Mouse (Mus musculus): ENCODE results near the gene Plpp6. TPM values are rescaled to one million over a fixed set of nuclear protein-coding genes. Genes with fewer than 3 reads are reported as not detected.

The Plpp6 gene
- polyA plus RNA-seq, 1 experiment from 2014 or later, result 18.7 TPM

DNA sequence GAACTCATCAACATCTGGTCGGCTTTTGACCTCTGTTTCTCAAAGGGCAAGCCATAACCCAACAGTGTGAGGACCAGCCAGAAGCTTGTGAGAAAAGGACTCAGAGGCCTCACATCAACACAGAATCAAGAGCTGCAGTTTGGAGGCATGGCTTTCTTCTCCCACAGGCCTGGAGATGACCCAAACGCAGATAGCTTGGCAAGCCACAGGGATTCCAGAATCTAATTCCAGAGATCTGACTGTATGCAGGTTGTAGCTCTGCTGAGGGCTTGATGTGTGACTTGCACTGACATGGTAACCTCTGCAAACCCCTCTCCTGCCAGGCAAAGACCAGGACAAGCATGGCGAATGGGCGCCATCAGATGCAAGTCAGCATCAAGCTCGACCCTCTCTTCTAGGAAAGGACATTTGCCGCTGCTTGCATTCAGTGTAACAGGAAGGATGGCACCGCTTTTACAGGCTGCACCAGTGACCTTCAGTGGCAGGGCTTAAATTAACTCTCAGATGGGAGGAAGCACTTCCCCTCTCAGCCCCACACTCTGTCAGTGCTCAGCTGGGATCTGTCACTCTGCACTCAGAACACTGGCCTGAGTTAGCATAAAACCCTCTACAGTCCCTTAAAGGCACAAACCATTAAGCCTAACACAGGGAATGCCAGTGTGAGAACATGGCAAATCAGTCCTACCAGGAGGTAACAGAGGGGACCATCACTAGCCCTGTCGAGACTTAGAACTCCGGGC, 23.4 kb upstream of the Plpp6 start:
- Histone ChIP-seq H3K9me3 (ENCODE audit: control insufficient read depth, low read length) (no peaks in the 10 kb centered on the region), H3K9ac (no peak overlapping the region), H3K4me3 (replicated peaks; ENCODE audit: low read length) (no peak overlapping the region), H3K27ac (no peak overlapping the region), H3K4me2 (replicated peaks) (no peak overlapping the region), H3K4me1 (replicated peaks; ENCODE audit: control insufficient read depth, insufficient read depth, low read length) (no peaks in the 10 kb centered on the region), H3K36me3 (replicated peaks; ENCODE audit: control insufficient read depth, insufficient read depth) (no peaks in the 10 kb centered on the region), H3K27me3 (ENCODE audit: control insufficient read depth, insufficient read depth, low read length) (no peaks in the 10 kb centered on the region)
- ATAC-seq (ENCODE audit: low FRiP score), result no peak
- 70% methylated on average over 9 of the region's 9 CpGs for WGBS
- no peak for DNase-seq (ENCODE audit: low spot score)

DNA sequence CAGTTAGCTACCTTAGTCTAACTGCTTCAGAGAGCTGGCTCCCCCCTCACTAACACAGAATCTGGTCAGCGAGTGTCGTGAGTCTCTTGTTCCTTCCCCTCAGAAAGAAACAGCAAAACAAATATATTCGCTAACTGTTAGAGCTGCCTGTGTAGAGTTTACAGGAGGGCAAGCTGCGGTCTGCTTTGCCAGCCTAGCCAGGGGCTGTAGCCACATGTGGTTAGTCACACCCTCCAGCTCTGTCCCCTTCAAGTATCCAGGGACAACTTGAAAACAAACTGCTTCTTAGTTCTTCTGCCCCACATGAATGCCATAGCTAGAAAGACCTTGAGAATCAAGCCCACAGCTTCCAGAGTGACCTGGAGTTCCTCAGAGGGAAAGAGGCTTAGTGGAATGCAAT, 22.5 kb upstream of the Plpp6 start:
- Histone ChIP-seq H3K27me3 (ENCODE audit: control insufficient read depth, insufficient read depth, low read length) (no peaks in the 10 kb centered on the region), H3K9me3 (ENCODE audit: control insufficient read depth, low read length) (no peaks in the 10 kb centered on the region), H3K4me2 (replicated peaks) (no peak overlapping the region), H3K36me3 (replicated peaks; ENCODE audit: control insufficient read depth, insufficient read depth) (no peaks in the 10 kb centered on the region), H3K9ac (no peak overlapping the region), H3K4me3 (replicated peaks; ENCODE audit: low read length) (no peak overlapping the region), H3K27ac (no peak overlapping the region), H3K4me1 (replicated peaks; ENCODE audit: control insufficient read depth, insufficient read depth, low read length) (no peaks in the 10 kb centered on the region)
- 75% methylated on average over 4 of the region's 4 CpGs for WGBS
- DNase-seq (ENCODE audit: low spot score) (no peak), ATAC-seq (ENCODE audit: low FRiP score) (no peak)

DNA sequence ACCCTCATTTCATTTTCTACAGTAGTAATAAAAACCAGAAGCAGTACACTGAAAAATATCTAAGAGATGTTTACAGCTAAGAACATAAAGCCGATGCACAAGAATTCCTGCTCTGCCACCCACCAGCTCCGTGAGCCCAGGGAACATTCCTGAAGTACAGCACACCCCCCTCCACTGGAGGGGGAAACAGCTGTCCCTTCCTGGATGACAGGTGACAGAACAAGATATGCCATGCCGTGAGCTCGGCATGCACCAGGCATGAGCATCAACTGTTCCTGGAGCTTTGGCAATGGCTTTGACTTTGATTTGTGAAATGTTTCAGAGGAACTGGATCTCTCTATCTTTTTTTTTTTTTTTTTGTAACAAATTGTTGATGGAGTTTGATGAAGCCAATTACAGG, 17.0 kb upstream of the Plpp6 start:
- Histone ChIP-seq H3K27ac (no peak overlapping the region), H3K27me3 (ENCODE audit: control insufficient read depth, insufficient read depth, low read length) (no peaks in the 10 kb centered on the region), H3K9ac (no peak overlapping the region), H3K4me3 (replicated peaks; ENCODE audit: low read length) (no peak overlapping the region), H3K4me1 (replicated peaks; ENCODE audit: control insufficient read depth, insufficient read depth, low read length) (no peaks in the 10 kb centered on the region), H3K9me3 (ENCODE audit: control insufficient read depth, low read length) (no peaks in the 10 kb centered on the region), H3K4me2 (replicated peaks) (no peak overlapping the region), H3K36me3 (replicated peaks; ENCODE audit: control insufficient read depth, insufficient read depth) (no peaks in the 10 kb centered on the region)
- ATAC-seq (ENCODE audit: low FRiP score), result no peak
- WGBS, result 69% methylated on average over 4 of the region's 4 CpGs
- no peak for DNase-seq (ENCODE audit: low spot score)

DNA sequence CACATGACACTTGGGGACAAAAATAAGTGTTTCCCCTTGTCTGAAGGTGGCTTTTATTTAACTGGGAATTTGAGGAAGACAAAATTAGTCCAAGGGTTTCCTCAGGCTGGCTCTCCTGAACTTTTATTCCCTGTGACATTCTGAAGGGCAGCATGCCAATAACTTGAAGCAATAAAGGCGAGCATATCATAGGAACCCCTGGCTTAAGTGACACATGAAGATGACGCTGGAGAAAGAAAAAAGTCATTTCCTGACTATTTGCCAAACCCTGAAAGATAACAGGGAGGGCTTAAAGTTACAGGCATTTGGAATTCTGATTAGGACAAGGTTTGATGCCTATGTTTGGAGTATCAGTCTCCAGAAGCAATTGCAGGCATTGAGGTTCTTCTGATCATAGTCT, 16.4 kb upstream of the Plpp6 start:
- Histone ChIP-seq H3K9ac (no peak overlapping the region), H3K9me3 (ENCODE audit: control insufficient read depth, low read length) (no peaks in the 10 kb centered on the region), H3K4me1 (replicated peaks; ENCODE audit: control insufficient read depth, insufficient read depth, low read length) (no peaks in the 10 kb centered on the region), H3K4me3 (replicated peaks; ENCODE audit: low read length) (no peak overlapping the region), H3K27ac (no peak overlapping the region), H3K27me3 (ENCODE audit: control insufficient read depth, insufficient read depth, low read length) (no peaks in the 10 kb centered on the region), H3K36me3 (replicated peaks; ENCODE audit: control insufficient read depth, insufficient read depth) (no peaks in the 10 kb centered on the region), H3K4me2 (replicated peaks) (no peak overlapping the region)
- 62% methylated on average over 2 of the region's 2 CpGs for WGBS
- no peak for DNase-seq (ENCODE audit: low spot score)
- ATAC-seq (ENCODE audit: low FRiP score), result no peak

DNA sequence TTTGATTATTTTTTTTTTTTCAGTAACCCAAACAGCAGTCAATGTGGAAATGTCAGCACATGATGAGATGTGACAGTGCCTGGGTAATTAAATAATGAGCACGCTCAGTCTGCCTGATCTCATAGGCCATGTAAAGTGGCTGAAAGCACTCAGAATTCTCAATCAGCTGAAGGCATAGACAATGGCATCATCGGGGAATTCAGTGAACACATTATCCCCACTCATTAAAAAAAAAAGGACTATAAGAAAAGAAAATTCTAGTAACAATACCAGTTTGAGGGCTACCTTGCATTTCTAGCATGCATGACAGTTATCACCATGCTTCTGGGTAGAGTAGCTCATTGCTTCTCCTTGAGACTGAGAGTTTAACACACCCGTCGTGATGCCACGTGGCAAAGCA, 12.5 kb upstream of the Plpp6 start:
- H3K4me1 ChIP-seq (replicated peaks; ENCODE audit: control insufficient read depth, insufficient read depth, low read length), result no peaks in the 10 kb centered on the region
- no peak overlapping the region for H3K9ac ChIP-seq
- no peaks in the 10 kb centered on the region for H3K27me3 ChIP-seq (ENCODE audit: control insufficient read depth, insufficient read depth, low read length)
- WGBS, result 72% methylated on average over 5 of the region's 5 CpGs
- no peak overlapping the region for H3K4me3 ChIP-seq (replicated peaks; ENCODE audit: low read length)
- no peaks in the 10 kb centered on the region for H3K9me3 ChIP-seq (ENCODE audit: control insufficient read depth, low read length)
- no peak overlapping the region for H3K4me2 ChIP-seq (replicated peaks)
- H3K27ac ChIP-seq, result no peak overlapping the region
- ATAC-seq (ENCODE audit: low FRiP score) (no peak), DNase-seq (ENCODE audit: low spot score) (no peak)
- H3K36me3 ChIP-seq (replicated peaks; ENCODE audit: control insufficient read depth, insufficient read depth), result no peaks in the 10 kb centered on the region

DNA sequence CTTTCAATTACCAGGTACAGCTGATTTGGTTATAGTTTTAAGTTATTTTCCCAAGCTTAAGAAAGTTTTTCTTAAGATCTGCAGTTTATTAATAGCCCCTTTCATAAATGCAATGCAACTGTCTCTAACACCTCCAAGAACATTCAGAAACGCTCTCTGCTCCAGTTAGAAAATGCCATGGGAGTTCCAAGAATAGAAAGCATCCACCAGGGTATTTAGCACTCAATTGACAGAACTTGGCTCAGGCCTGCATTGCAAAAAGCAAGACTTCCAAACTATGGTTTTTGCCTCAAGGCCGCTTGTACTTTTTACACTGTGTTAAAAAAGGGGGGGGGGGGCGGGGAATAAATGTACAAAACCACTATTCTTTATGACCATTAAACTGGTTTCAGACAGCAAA, 640 bp upstream of the Plpp6 start:
- no peak for DNase-seq (ENCODE audit: low spot score)
- 52% methylated on average over 3 of the region's 3 CpGs for WGBS

DNA sequence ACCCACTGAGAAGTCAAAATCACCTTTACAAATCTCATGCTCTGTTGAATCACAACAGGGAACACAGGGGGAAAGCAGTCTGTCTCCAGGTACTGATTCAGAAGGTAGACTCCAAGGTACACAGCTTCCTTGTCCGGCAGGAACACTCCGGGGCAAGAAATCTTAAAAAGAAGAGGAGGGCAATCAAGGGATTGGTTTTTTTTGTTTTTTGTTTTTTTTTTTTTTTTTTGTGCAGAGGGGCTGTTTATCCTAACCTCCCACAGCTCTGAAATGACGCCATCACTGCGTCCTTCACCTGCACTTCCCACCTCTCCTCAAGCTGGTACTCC, 276 bp upstream of the Plpp6 start:
- Histone ChIP-seq H3K27ac (peak overlapping the region; percentile 85), H3K4me3 (replicated peaks; ENCODE audit: low read length) (peak overlapping the region; percentile 60), H3K9me3 (ENCODE audit: control insufficient read depth, low read length) (no peaks in the 10 kb centered on the region), H3K27me3 (ENCODE audit: control insufficient read depth, insufficient read depth, low read length) (no peaks in the 10 kb centered on the region), H3K9ac (peak overlapping the region; percentile 89), H3K36me3 (replicated peaks; ENCODE audit: control insufficient read depth, insufficient read depth) (no peaks in the 10 kb centered on the region), H3K4me2 (replicated peaks) (peak overlapping the region; percentile 72), H3K4me1 (replicated peaks; ENCODE audit: control insufficient read depth, insufficient read depth, low read length) (peaks cover 26% of the 10 kb centered on the region)
- WGBS, result 4% methylated on average over 4 of the region's 4 CpGs
- ATAC-seq (ENCODE audit: low FRiP score), result no peak; the same call in 1 of the 2 replicates
- DNase-seq (ENCODE audit: low spot score), result no peak

More for the DNA sequence above, 640 bp upstream of the Plpp6 start:
- Histone ChIP-seq H3K27me3 (ENCODE audit: control insufficient read depth, insufficient read depth, low read length) (no peaks in the 10 kb centered on the region), H3K9ac (peak overlapping the region; percentile 89; the same call in 1 of the 2 replicates), H3K36me3 (replicated peaks; ENCODE audit: control insufficient read depth, insufficient read depth) (no peaks in the 10 kb centered on the region), H3K4me3 (replicated peaks; ENCODE audit: low read length) (peak overlapping the region; percentile 60), H3K9me3 (ENCODE audit: control insufficient read depth, low read length) (no peaks in the 10 kb centered on the region), H3K27ac (no peak overlapping the region), H3K4me1 (replicated peaks; ENCODE audit: control insufficient read depth, insufficient read depth, low read length) (peaks cover 26% of the 10 kb centered on the region), H3K4me2 (replicated peaks) (peak overlapping the region; percentile 72)
- ATAC-seq (ENCODE audit: low FRiP score), result no peak

DNA sequence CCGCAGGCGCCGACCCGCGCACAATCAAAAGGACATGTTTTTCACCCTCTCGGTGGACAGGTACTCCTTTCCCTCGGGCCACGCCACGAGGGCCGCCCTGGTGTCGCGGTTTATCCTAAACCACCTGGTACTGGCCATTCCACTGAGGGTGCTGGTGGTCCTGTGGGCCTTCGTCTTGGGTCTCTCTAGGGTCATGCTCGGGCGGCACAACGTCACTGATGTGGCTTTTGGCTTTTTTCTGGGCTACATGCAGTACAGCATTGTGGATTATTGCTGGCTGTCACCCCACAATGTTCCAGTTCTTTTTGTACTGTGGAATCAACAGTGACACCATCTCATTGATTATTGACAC, 775 bp downstream of the Plpp6 start:
- Histone ChIP-seq H3K27me3 (ENCODE audit: control insufficient read depth, insufficient read depth, low read length) (no peaks in the 10 kb centered on the region), H3K4me1 (replicated peaks; ENCODE audit: control insufficient read depth, insufficient read depth, low read length) (peaks cover 26% of the 10 kb centered on the region), H3K4me2 (replicated peaks) (peak overlapping the region; percentile 72), H3K9ac (peak overlapping the region; percentile 89), H3K27ac (peak overlapping the region; percentile 85), H3K9me3 (ENCODE audit: control insufficient read depth, low read length) (no peaks in the 10 kb centered on the region), H3K4me3 (replicated peaks; ENCODE audit: low read length) (peak overlapping the region; percentile 60), H3K36me3 (replicated peaks; ENCODE audit: control insufficient read depth, insufficient read depth) (no peaks in the 10 kb centered on the region)
- DNase-seq (ENCODE audit: low spot score) (no peak), ATAC-seq (ENCODE audit: low FRiP score) (peak; percentile 44; the same call in 1 of the 2 replicates)
- 5% methylated on average over 16 of the region's 16 CpGs for WGBS

DNA sequence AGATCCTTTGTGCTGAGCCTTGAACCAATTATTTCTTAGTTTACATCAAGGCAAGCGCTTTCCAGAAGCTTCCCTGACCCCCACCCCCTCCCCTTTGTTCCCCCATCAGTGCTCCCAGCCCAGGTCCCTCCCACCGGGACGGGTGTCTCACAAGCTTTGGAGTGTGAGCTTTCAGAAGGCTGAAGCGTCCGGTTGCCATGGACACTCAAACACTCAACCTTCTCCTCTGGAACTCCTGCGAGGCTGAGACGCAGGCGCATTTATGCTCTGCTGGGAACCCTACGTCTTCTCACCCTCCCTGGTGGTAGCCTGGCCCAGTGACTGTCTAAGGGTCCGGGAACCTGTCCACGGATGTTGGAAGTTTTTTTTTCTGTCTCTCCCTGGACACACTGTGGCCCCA, 3.9 kb downstream of the Plpp6 start, which contains the start of gene 4430402I18Rik:
TSS of gene 4430402I18Rik (minus strand) at position 149 of the 400 bp plus-strand sequence.
- ATAC-seq (ENCODE audit: low FRiP score) (no peak), DNase-seq (ENCODE audit: low spot score) (peak; percentile 48)
- Histone ChIP-seq H3K4me3 (replicated peaks; ENCODE audit: low read length) (no peak within 1 kb of the TSS), H3K9ac (no peak within 1 kb of the TSS), H3K4me2 (replicated peaks) (peak within 1 kb of the TSS; percentile 20; the same call in 1 of the 2 replicates), H3K36me3 (replicated peaks; ENCODE audit: control insufficient read depth, insufficient read depth) (no peaks in the 10 kb centered on the region), H3K27ac (no peak within 1 kb of the TSS), H3K4me1 (replicated peaks; ENCODE audit: control insufficient read depth, insufficient read depth, low read length) (peaks cover 26% of the 10 kb centered on the region), H3K27me3 (ENCODE audit: control insufficient read depth, insufficient read depth, low read length) (no peaks in the 10 kb centered on the region), H3K9me3 (ENCODE audit: control insufficient read depth, low read length) (no peaks in the 10 kb centered on the region)
- WGBS, result 6% methylated on average over 11 of the region's 11 CpGs

DNA sequence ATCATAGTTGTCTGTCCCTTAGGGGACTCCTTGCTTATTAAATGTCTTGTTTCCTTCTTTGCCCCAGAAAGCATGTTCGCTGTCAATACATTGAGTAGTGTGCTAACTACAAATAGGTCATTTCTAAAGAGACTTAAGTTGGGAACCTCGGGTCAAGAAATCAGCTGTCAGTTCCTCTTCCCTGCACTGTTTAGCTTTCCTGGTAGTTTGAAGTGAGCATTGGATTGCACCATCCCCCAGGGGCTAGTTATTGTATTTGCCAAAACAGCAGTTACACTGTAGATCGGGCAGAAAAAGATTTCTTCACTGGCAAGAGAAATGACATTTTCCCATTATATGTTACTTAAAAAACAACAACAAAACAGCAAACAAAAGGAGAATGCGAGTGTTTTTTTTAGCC, 4.4 kb downstream of the Plpp6 start:
- H3K36me3 ChIP-seq (replicated peaks; ENCODE audit: control insufficient read depth, insufficient read depth), result no peaks in the 10 kb centered on the region
- DNase-seq (ENCODE audit: low spot score), result no peak
- no peaks in the 10 kb centered on the region for H3K9me3 ChIP-seq (ENCODE audit: control insufficient read depth, low read length)
- peaks cover 26% of the 10 kb centered on the region for H3K4me1 ChIP-seq (replicated peaks; ENCODE audit: control insufficient read depth, insufficient read depth, low read length)
- WGBS, result 63% methylated on average over 4 of the region's 4 CpGs
- H3K9ac ChIP-seq, result no peak overlapping the region
- no peaks in the 10 kb centered on the region for H3K27me3 ChIP-seq (ENCODE audit: control insufficient read depth, insufficient read depth, low read length)
- no peak overlapping the region for H3K4me2 ChIP-seq (replicated peaks)
- no peak overlapping the region for H3K4me3 ChIP-seq (replicated peaks; ENCODE audit: low read length)
- no peak for ATAC-seq (ENCODE audit: low FRiP score)
- H3K27ac ChIP-seq, result no peak overlapping the region

Data from hindbrain, embryonic 14.5 days (tissue).